Mouse (Mus musculus): ENCODE measurements around the gene Fam131c. TPM values are rescaled to one million over a fixed set of nuclear protein-coding genes. Genes with fewer than 3 reads are reported as not detected.

Fam131c gene
- polyA plus RNA-seq, 1 experiment: 18.2 TPM

- no peak overlapping the region for H3K4me3 ChIP-seq (replicated peaks; ENCODE audit: insufficient read depth, low read depth, low read length)
- 68% methylated on average over 7 of the region's 7 CpGs for WGBS
- H3K4me1 ChIP-seq (ENCODE audit: control insufficient read depth, insufficient read depth, low read length): no peaks in the 10 kb centered on the region
- TF ChIP-seq CTCF (IDR thresholded peaks at IDR 0.05; ENCODE audit: borderline replicate concordance, insufficient read depth, low read depth, low read length) (no peak), POLR2A (IDR thresholded peaks at IDR 0.05; ENCODE audit: borderline replicate concordance, insufficient read depth, low read length) (no peak)
- no peak for DNase-seq
- no peaks in the 10 kb centered on the region for H3K27me3 ChIP-seq (ENCODE audit: control insufficient read depth, insufficient read depth, low read length)
- H3K27ac ChIP-seq (ENCODE audit: insufficient read depth, low read length): no peak overlapping the region
Measured at GRCm38 (mm10) chr4:141332258-141332657, 35.8 kb upstream of the Fam131c start.

- H3K27ac ChIP-seq (ENCODE audit: insufficient read depth, low read length): no peak overlapping the region
- no peak for DNase-seq
- TF ChIP-seq CTCF (IDR thresholded peaks at IDR 0.05; ENCODE audit: borderline replicate concordance, insufficient read depth, low read depth, low read length) (no peak), POLR2A (IDR thresholded peaks at IDR 0.05; ENCODE audit: borderline replicate concordance, insufficient read depth, low read length) (no peak)
- 68% methylated on average over 5 of the region's 5 CpGs for WGBS
- H3K27me3 ChIP-seq (ENCODE audit: control insufficient read depth, insufficient read depth, low read length): no peaks in the 10 kb centered on the region
- H3K4me1 ChIP-seq (ENCODE audit: control insufficient read depth, insufficient read depth, low read length): no peaks in the 10 kb centered on the region; the same call in 1 of the 2 replicates
- no peak overlapping the region for H3K4me3 ChIP-seq (replicated peaks; ENCODE audit: insufficient read depth, low read depth, low read length)
Measured at GRCm38 (mm10) chr4:141334695-141335094, 33.3 kb upstream of the Fam131c start.

GRCm38 (mm10) chr4:141335263-141335796 is 32.7 kb upstream of the Fam131c start:
- H3K27ac ChIP-seq (ENCODE audit: insufficient read depth, low read length): no peak overlapping the region
- TF ChIP-seq POLR2A (IDR thresholded peaks at IDR 0.05; ENCODE audit: borderline replicate concordance, insufficient read depth, low read length) (no peak), CTCF (IDR thresholded peaks at IDR 0.05; ENCODE audit: borderline replicate concordance, insufficient read depth, low read depth, low read length) (no peak)
- WGBS: 39% methylated on average over 3 of the region's 3 CpGs

GRCm38 (mm10) chr4:141336196-141336595 is 31.8 kb upstream of the Fam131c start:
- no peak overlapping the region for H3K27ac ChIP-seq (ENCODE audit: insufficient read depth, low read length)
- no peaks in the 10 kb centered on the region; the same call in 1 of the 2 replicates for H3K4me1 ChIP-seq (ENCODE audit: control insufficient read depth, insufficient read depth, low read length)
- H3K27me3 ChIP-seq (ENCODE audit: control insufficient read depth, insufficient read depth, low read length): no peaks in the 10 kb centered on the region
- H3K4me3 ChIP-seq (replicated peaks; ENCODE audit: insufficient read depth, low read depth, low read length): no peak overlapping the region
- TF ChIP-seq CTCF (IDR thresholded peaks at IDR 0.05; ENCODE audit: borderline replicate concordance, insufficient read depth, low read depth, low read length) (no peak), POLR2A (IDR thresholded peaks at IDR 0.05; ENCODE audit: borderline replicate concordance, insufficient read depth, low read length) (no peak)
- no peak for DNase-seq
- 32% methylated on average over 6 of the region's 6 CpGs for WGBS

More at GRCm38 (mm10) chr4:141335263-141335796, 32.7 kb upstream of the Fam131c start:
- Histone ChIP-seq H3K4me1 (ENCODE audit: control insufficient read depth, insufficient read depth, low read length) (no peaks in the 10 kb centered on the region; the same call in 1 of the 2 replicates), H3K27me3 (ENCODE audit: control insufficient read depth, insufficient read depth, low read length) (no peaks in the 10 kb centered on the region), H3K4me3 (replicated peaks; ENCODE audit: insufficient read depth, low read depth, low read length) (no peak overlapping the region)
- DNase-seq: no peak

GRCm38 (mm10) chr4:141337986-141338385 is 30.0 kb upstream of the Fam131c start:
- 72% methylated on average over 6 of the region's 6 CpGs for WGBS
- no peak overlapping the region for H3K27ac ChIP-seq (ENCODE audit: insufficient read depth, low read length)

GRCm38 (mm10) chr4:141338853-141339252 is 29.2 kb upstream of the Fam131c start:
- no peaks in the 10 kb centered on the region for H3K27me3 ChIP-seq (ENCODE audit: control insufficient read depth, insufficient read depth, low read length)
- H3K27ac ChIP-seq (ENCODE audit: insufficient read depth, low read length): no peak overlapping the region
- no peaks in the 10 kb centered on the region; the same call in 1 of the 2 replicates for H3K4me1 ChIP-seq (ENCODE audit: control insufficient read depth, insufficient read depth, low read length)
- WGBS: 42% methylated on average over 1 of the region's 1 CpGs
- no peak overlapping the region for H3K4me3 ChIP-seq (replicated peaks; ENCODE audit: insufficient read depth, low read depth, low read length)
- no peak for DNase-seq
- TF ChIP-seq CTCF (IDR thresholded peaks at IDR 0.05; ENCODE audit: borderline replicate concordance, insufficient read depth, low read depth, low read length) (no peak), POLR2A (IDR thresholded peaks at IDR 0.05; ENCODE audit: borderline replicate concordance, insufficient read depth, low read length) (no peak)

More at GRCm38 (mm10) chr4:141337986-141338385, 30.0 kb upstream of the Fam131c start:
- Histone ChIP-seq H3K4me1 (ENCODE audit: control insufficient read depth, insufficient read depth, low read length) (no peaks in the 10 kb centered on the region; the same call in 1 of the 2 replicates), H3K27me3 (ENCODE audit: control insufficient read depth, insufficient read depth, low read length) (no peaks in the 10 kb centered on the region), H3K4me3 (replicated peaks; ENCODE audit: insufficient read depth, low read depth, low read length) (no peak overlapping the region)
- no peak for DNase-seq
- TF ChIP-seq CTCF (IDR thresholded peaks at IDR 0.05; ENCODE audit: borderline replicate concordance, insufficient read depth, low read depth, low read length) (no peak), POLR2A (IDR thresholded peaks at IDR 0.05; ENCODE audit: borderline replicate concordance, insufficient read depth, low read length) (no peak)

- Histone ChIP-seq H3K4me3 (replicated peaks; ENCODE audit: insufficient read depth, low read depth, low read length) (no peak overlapping the region), H3K4me1 (ENCODE audit: control insufficient read depth, insufficient read depth, low read length) (no peaks in the 10 kb centered on the region; the same call in 1 of the 2 replicates), H3K27me3 (ENCODE audit: control insufficient read depth, insufficient read depth, low read length) (no peaks in the 10 kb centered on the region), H3K27ac (ENCODE audit: insufficient read depth, low read length) (no peak overlapping the region)
- DNase-seq: no peak
- no peak for TF ChIP-seq POLR2A (IDR thresholded peaks at IDR 0.05; ENCODE audit: borderline replicate concordance, insufficient read depth, low read length)
- no peak for TF ChIP-seq CTCF (IDR thresholded peaks at IDR 0.05; ENCODE audit: borderline replicate concordance, insufficient read depth, low read depth, low read length)
- WGBS: 71% methylated on average over 7 of the region's 7 CpGs
Measured at GRCm38 (mm10) chr4:141341477-141341876, 26.5 kb upstream of the Fam131c start.

GRCm38 (mm10) chr4:141343515-141343914 is 24.5 kb upstream of the Fam131c start:
- DNase-seq: no peak
- 19% methylated on average over 7 of the region's 7 CpGs for whole genome bisulfite sequencing
- H3K4me1 ChIP-seq (ENCODE audit: control insufficient read depth, insufficient read depth, low read length): no peaks in the 10 kb centered on the region; the same call in 1 of the 2 replicates
- no peak overlapping the region for H3K27ac ChIP-seq (ENCODE audit: insufficient read depth, low read length)
- no peaks in the 10 kb centered on the region for H3K27me3 ChIP-seq (ENCODE audit: control insufficient read depth, insufficient read depth, low read length)
- H3K4me3 ChIP-seq (replicated peaks; ENCODE audit: insufficient read depth, low read depth, low read length): no peak overlapping the region
- TF ChIP-seq POLR2A (IDR thresholded peaks at IDR 0.05; ENCODE audit: borderline replicate concordance, insufficient read depth, low read length) (no peak), CTCF (IDR thresholded peaks at IDR 0.05; ENCODE audit: borderline replicate concordance, insufficient read depth, low read depth, low read length) (no peak)
